Mouse (Mus musculus) adrenal gland, adult (tissue): ENCODE results near the gene Chrnb2.

ENCODE experiments used
- DNase-seq, 2 experiments: peaks; one replicate each; pipeline ENCODE4 v3.0.0; 2022 to 2023; ENCODE audit warnings: low spot score in 1 of 2; ENCODE audit not compliant: inconsistent age in 2 of 2

Chrnb2 gene

GRCm38 (mm10) chr3:89715207-89715966 is 49.0 kb downstream of the Chrnb2 start:
- DNase-seq = peak; percentile 59 to 89

- peak; percentile 83 to 94 for DNase-seq
Observed at GRCm38 (mm10) chr3:89714359-89715206, 49.8 kb downstream of the Chrnb2 start, which contains the start of gene Adar. TSS of gene Adar (plus strand) at chr3:89715022.

- no peak for DNase-seq
Observed at GRCm38 (mm10) chr3:89704064-89704463, 60.4 kb downstream of the Chrnb2 start.

- no peak for DNase-seq
Observed at GRCm38 (mm10) chr3:89703596-89703995, 60.8 kb downstream of the Chrnb2 start.

- DNase-seq = no peak
Observed at GRCm38 (mm10) chr3:89700461-89700860, 64.0 kb downstream of the Chrnb2 start.

- no peak for DNase-seq
Observed at GRCm38 (mm10) chr3:89698958-89699357, 65.5 kb downstream of the Chrnb2 start.
